Mouse (Mus musculus): Measurements from ENCODE around the gene Nectin3. TPM values are rescaled to one million over a fixed set of nuclear protein-coding genes. Genes with fewer than 3 reads are reported as not detected.
"Not testable (repeated sequence)": the region's sequence is repeated elsewhere in the genome, so short reads cannot be mapped to it uniquely, and the experiment has no call there.

Nectin3 gene
- polyA plus RNA-seq, 1 experiment, result 21.9 TPM

DNA sequence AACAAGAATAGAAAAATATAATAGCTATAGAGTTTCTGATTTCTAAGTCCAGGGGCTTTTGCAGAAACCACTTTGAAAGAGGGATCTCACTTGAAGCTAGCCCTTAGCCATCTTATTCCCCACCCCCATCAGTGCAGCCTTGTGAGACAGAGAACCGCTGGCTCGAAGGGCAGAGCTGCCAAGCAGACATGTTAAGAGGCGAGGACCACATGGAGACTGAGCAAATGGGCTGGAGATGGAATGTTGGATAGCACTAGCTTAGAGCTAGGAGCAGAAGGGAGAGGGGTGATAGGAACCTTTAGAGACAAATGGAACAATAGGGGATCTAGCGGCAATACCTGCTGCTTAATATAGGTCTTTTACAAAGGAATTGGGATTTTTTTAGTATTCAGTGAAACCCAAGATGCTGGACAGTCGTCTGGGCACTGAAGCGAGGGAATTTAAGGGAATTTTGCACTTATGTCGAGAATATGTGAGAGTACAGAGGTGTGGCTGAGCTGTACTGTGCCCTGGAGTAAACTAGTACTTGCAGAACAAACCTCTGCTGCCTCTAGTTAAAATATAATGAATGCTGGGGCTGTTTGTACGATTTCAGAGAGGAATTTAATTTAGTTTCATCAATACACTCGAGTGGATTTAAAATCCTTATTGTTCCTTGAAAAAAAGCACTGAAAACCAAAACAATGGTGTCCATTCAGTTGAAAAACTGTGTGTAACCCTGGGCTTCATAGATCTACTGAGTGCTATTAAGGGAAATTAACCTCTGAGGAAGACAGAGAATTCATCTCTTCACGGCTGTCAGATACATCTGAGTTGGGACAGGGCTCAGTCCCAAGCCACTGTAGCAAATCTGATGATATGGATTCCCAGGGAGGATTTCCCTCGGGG lies 109.6 kb downstream of the Nectin3 start:
- no peak overlapping the region for H3K4me3 ChIP-seq (ENCODE audit: insufficient read depth, low read length)
- peaks cover 1% of the 10 kb centered on the region; the same call in 1 of the 2 replicates for H3K4me1 ChIP-seq (ENCODE audit: control insufficient read depth, insufficient read depth, low read length)
- no peak overlapping the region for H3K27ac ChIP-seq (ENCODE audit: insufficient read depth, low read length)
- TF ChIP-seq CTCF (IDR thresholded peaks at IDR 0.05; ENCODE audit: extremely low read depth, insufficient read depth, low read length) (no peak), POLR2A (IDR thresholded peaks at IDR 0.05; ENCODE audit: extremely low read depth, insufficient read depth, low read length) (no peak)

DNA sequence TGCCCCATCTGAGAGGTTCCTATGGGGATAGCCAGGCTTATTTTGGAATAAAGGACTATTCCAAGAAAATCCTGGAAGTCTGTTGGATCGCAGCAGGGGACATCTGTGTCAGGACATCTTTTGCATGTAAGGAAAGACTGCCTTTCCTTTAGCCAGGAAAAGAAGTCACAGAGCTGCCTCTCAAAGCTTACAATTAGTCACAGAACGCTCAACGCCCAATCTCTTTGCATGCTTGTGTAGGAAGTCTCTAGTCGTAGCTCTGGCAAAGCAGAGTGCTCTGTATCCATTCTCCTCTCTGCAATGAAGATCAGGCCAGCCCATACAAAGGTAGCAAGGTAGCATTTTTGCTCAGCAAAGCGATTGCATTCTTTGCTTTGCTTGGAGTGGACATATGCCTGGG lies 114.0 kb downstream of the Nectin3 start:
- TF ChIP-seq POLR2A (IDR thresholded peaks at IDR 0.05; ENCODE audit: extremely low read depth, insufficient read depth, low read length) (no peak), CTCF (IDR thresholded peaks at IDR 0.05; ENCODE audit: extremely low read depth, insufficient read depth, low read length) (no peak)
- Histone ChIP-seq H3K27ac (ENCODE audit: insufficient read depth, low read length) (no peak overlapping the region), H3K4me1 (ENCODE audit: control insufficient read depth, insufficient read depth, low read length) (peaks cover 1% of the 10 kb centered on the region; the same call in 1 of the 2 replicates), H3K4me3 (ENCODE audit: insufficient read depth, low read length) (no peak overlapping the region)

DNA sequence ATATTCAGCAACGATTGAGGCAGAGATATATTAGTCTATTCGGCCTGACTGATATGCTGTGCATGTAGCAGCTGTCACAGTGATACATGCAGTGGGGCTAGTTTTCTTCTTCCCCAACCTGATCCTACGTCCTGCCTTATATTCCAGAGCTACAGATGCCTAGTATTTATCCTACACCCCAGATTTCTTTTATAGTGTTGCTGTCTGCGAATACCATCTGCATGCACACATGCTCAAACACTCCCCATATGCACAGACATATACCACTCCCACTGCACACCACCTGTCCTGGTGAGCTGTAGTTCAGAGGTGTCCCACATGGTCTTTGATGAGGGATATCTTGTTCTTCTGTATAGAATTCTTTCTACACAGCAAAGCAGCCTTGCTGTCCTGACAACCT lies 115.0 kb downstream of the Nectin3 start:
- Histone ChIP-seq H3K27ac (ENCODE audit: insufficient read depth, low read length) (no peak overlapping the region), H3K4me1 (ENCODE audit: control insufficient read depth, insufficient read depth, low read length) (peaks cover 1% of the 10 kb centered on the region; the same call in 1 of the 2 replicates), H3K4me3 (ENCODE audit: insufficient read depth, low read length) (no peak overlapping the region)
- TF ChIP-seq POLR2A (IDR thresholded peaks at IDR 0.05; ENCODE audit: extremely low read depth, insufficient read depth, low read length) (no peak), CTCF (IDR thresholded peaks at IDR 0.05; ENCODE audit: extremely low read depth, insufficient read depth, low read length) (no peak)

DNA sequence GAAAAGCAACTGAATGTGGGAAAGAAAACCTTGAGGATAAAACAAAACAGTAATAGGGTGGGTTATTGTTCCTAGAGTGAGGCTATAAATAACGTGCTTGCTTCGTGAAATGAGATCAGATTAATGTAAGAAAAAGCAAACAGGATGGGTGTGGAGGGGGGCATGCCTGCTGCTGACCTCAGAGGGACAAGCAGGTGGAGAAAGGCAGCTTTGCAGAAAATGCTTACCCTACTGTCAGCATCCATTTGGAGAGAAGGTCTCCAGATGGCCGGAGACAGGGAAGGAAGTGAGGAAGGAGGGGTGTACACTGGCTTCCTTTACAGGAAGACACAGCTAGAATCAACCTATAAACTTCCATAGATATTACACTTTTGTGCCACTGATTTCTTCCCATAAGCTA lies 121.8 kb downstream of the Nectin3 start:
- Histone ChIP-seq H3K27ac (ENCODE audit: insufficient read depth, low read length) (no peak overlapping the region), H3K4me1 (ENCODE audit: control insufficient read depth, insufficient read depth, low read length) (no peaks in the 10 kb centered on the region), H3K4me3 (ENCODE audit: insufficient read depth, low read length) (no peak overlapping the region)
- TF ChIP-seq CTCF (IDR thresholded peaks at IDR 0.05; ENCODE audit: extremely low read depth, insufficient read depth, low read length) (no peak), POLR2A (IDR thresholded peaks at IDR 0.05; ENCODE audit: extremely low read depth, insufficient read depth, low read length) (no peak)

DNA sequence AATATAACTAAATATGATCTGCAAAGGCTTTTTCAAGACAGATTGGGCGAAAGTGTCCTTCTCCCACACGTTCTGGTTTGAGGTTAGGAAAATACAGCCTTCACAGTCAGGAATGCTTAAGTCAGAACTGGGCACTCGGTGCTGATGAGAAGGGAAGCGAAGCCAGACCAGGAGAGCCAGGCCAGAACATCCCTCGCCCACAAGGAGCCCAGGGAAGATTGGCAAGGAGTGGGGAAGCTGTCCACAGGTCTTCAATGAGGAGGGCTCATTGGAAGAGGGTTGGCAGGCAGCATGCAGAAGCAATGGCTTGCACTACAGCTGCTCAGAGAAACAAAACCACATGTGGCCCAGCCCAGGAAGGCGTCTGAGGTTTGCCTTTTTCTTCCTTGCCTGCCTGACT lies 136.3 kb downstream of the Nectin3 start:
- TF ChIP-seq CTCF (IDR thresholded peaks at IDR 0.05; ENCODE audit: extremely low read depth, insufficient read depth, low read length) (no peak), POLR2A (IDR thresholded peaks at IDR 0.05; ENCODE audit: extremely low read depth, insufficient read depth, low read length) (no peak)
- Histone ChIP-seq H3K4me3 (ENCODE audit: insufficient read depth, low read length) (no peak overlapping the region), H3K27ac (ENCODE audit: insufficient read depth, low read length) (no peak overlapping the region), H3K4me1 (ENCODE audit: control insufficient read depth, insufficient read depth, low read length) (peaks cover 2% of the 10 kb centered on the region; the same call in 1 of the 2 replicates)

DNA sequence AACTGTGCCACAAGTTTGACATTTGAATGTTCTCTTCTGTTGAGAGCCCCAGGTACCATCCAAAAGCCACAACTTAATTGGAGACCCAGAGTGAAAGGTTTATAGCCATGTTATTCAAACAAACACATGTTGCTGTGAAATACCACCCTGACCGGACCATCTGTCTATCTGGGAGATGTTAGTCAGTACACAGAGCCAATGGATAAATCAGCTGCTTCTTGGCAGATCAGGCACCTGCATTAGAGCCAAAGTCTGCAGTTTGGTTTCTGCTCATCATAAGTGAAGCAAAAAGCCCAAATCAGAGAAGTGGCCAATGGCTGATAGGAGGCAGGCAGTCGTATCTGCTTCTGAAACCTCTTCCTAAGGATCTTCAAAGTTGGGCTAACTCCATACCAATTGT lies 140.7 kb downstream of the Nectin3 start:
- not testable (repeated sequence) for H3K4me3 ChIP-seq (ENCODE audit: insufficient read depth, low read length); H3K27ac ChIP-seq (ENCODE audit: insufficient read depth, low read length); H3K4me1 ChIP-seq (ENCODE audit: control insufficient read depth, insufficient read depth, low read length)

DNA sequence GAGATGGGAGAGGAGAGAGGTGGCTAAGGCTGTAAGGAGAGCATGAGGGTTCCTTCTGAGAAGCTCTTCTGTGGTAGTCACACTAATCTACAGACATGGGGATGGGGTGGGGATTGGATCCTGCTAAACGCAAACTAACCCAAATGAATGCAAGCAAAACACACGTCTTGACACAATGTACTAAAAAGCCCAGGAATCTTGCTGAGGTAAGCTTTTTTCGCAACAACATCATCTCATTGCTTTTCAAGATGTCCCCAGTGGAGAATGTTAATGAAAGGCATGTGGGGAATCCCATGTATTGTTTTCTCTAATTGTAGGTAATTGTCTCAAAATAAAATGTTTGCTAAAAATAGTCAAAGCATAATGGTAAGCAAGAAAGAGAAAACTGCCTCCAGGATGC lies 141.7 kb downstream of the Nectin3 start:
- TF ChIP-seq CTCF (IDR thresholded peaks at IDR 0.05; ENCODE audit: extremely low read depth, insufficient read depth, low read length) (no peak), POLR2A (IDR thresholded peaks at IDR 0.05; ENCODE audit: extremely low read depth, insufficient read depth, low read length) (no peak)
- H3K27ac ChIP-seq (ENCODE audit: insufficient read depth, low read length), result no peak overlapping the region
- peaks cover 2% of the 10 kb centered on the region; the same call in 1 of the 2 replicates for H3K4me1 ChIP-seq (ENCODE audit: control insufficient read depth, insufficient read depth, low read length)
- no peak overlapping the region for H3K4me3 ChIP-seq (ENCODE audit: insufficient read depth, low read length)
